Mouse (Mus musculus): Measurements from ENCODE around the gene Abcd3. TPM values are rescaled to one million over a fixed set of nuclear protein-coding genes. Genes with fewer than 3 reads are reported as not detected.
A peak's percentile ranks its signal among the peaks of the same experiment; 100 is the strongest.

Abcd3 gene
- total and polyA plus RNA-seq, 3 experiments, result 14.8 to 61.4 (median 29.9) TPM

DNA sequence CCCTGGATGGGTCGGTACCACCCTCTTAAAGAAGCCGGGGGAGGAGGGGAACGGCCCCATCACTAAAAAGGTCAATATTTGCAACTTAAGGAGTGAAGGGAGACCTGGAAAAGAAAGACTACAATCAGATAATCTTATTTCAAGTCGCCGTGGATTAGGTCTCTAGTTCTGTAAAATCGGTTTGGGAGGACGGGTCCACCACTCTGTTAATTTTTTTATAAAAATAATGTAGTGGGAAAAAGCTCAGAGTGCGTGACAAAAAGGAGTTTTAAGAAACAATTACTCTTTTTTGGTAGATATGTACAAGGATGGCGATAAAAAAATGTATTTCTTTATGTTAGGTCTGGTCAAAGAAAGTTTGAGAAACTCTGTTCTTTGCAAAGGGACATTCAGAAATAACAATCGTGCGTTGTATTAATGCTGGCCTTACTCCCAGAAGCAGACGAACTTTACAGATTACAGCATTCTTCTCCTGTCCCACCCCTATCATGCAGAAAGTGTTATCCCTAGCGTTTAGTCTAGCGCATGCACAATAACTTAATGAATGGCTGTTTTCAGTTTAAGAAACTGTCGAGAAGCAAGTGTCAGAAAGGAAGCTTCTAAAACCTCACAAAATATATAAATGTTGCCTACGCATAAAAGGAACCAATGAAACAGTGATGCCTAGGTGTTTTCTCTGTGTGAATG is 590 bp upstream of the Abcd3 start:
- H3K27me3 ChIP-seq (ENCODE audit: control insufficient read depth in 1 of 2, insufficient read depth in 2 of 2, low read length in 2 of 2), result no peaks in the 10 kb centered on the region
- H3K9ac ChIP-seq (ENCODE audit: control insufficient read depth, low read depth, low read length, poor library complexity, severe bottlenecking), result peak overlapping the region; percentile 92
- H3K79me2 ChIP-seq (ENCODE audit: control insufficient read depth, insufficient read depth, low read length, poor library complexity), result peaks cover 10% of the 10 kb centered on the region
- H3K9me3 ChIP-seq (replicated peaks; ENCODE audit: insufficient read depth, low read length), result no peaks in the 10 kb centered on the region
- H3K4me3 ChIP-seq (ENCODE audit: control insufficient read depth in 1 of 2, insufficient read depth in 1 of 2, low read depth in 2 of 2, low read length in 2 of 2), result peak overlapping the region; percentile 91 to 95
- peaks cover 0 to 14% of the 10 kb centered on the region in 2 experiments; a peak in 2 of 4 replicates for H3K36me3 ChIP-seq (ENCODE audit: control insufficient read depth in 1 of 2, insufficient read depth in 2 of 2, low read length in 2 of 2)
- peak; percentile 79 for DNase-seq (ENCODE audit: low read depth, low spot score)
- TF ChIP-seq NELFE (IDR thresholded peaks at IDR 0.05; ENCODE audit: low read depth, low read length), result no peak
- TF ChIP-seq POLR2A (IDR thresholded peaks at IDR 0.05; ENCODE audit: control insufficient read depth in 1 of 2, insufficient read depth in 1 of 2, low read depth in 1 of 2, low read length in 2 of 2, poor library complexity in 1 of 2), result no peak; a peak in 1 of 4 replicates
- no peak for TF ChIP-seq MEF2A (IDR thresholded peaks at IDR 0.05; ENCODE audit: extremely low read depth, insufficient replicate concordance, low read depth, low read length, poor library complexity, severe bottlenecking)
- 0 out of 2 replicates have a peak, but pooled peaks have one; percentile 21 for TF ChIP-seq GATA1 (IDR thresholded peaks at IDR 0.05; ENCODE audit: low read depth, low read length)
- no peak for TF ChIP-seq E2F4 (IDR thresholded peaks at IDR 0.05; ENCODE audit: borderline replicate concordance, low read depth, low read length)
- TF ChIP-seq MYC (IDR thresholded peaks at IDR 0.05; ENCODE audit: low read depth, low read length), result no peak; the same call in 1 of the 2 replicates
- no peak for TF ChIP-seq SMC3 (IDR thresholded peaks at IDR 0.05; ENCODE audit: low read depth, low read length)
- TF ChIP-seq USF1 (IDR thresholded peaks at IDR 0.05; ENCODE audit: low read depth, low read length), result no peak
- peak; percentile 3 to 46; a peak in 3 of 4 replicates for TF ChIP-seq EP300 (IDR thresholded peaks at IDR 0.05; ENCODE audit: low read depth in 1 of 2, low read length in 2 of 2)
- peak; percentile 62 for TF ChIP-seq NRF1 (IDR thresholded peaks at IDR 0.05; ENCODE audit: insufficient read depth, low read depth, low read length, poor library complexity, severe bottlenecking)
- TF ChIP-seq KAT2A (conservative IDR thresholded peaks at IDR 0.05; ENCODE audit: low read depth, low read length), result no peak
- no peak for TF ChIP-seq MAFK (IDR thresholded peaks at IDR 0.05; ENCODE audit: borderline replicate concordance, low read depth, low read length)
- TF ChIP-seq ELF1 (IDR thresholded peaks at IDR 0.05; ENCODE audit: low read depth, low read length), result no peak
- TF ChIP-seq HCFC1 (IDR thresholded peaks at IDR 0.05; ENCODE audit: low read depth, low read length), result peak; percentile 24
- 0 out of 2 replicates have a peak, but pooled peaks have one; percentile 4 for TF ChIP-seq POLR2AphosphoS2 (IDR thresholded peaks at IDR 0.05; ENCODE audit: low read length)
- TF ChIP-seq ETS1 (IDR thresholded peaks at IDR 0.05; ENCODE audit: low read depth, low read length), result peak; percentile 40; the same call in 1 of the 2 replicates
- no peak for TF ChIP-seq UBTF (IDR thresholded peaks at IDR 0.05; ENCODE audit: borderline replicate concordance, insufficient read depth, low read depth, low read length)
- peak; percentile 39; the same call in 1 of the 2 replicates for TF ChIP-seq MYB (IDR thresholded peaks at IDR 0.05; ENCODE audit: low read depth, low read length)
- TF ChIP-seq ZMIZ1 (IDR thresholded peaks at IDR 0.05; ENCODE audit: low read depth, low read length), result no peak
- TF ChIP-seq TCF12 (IDR thresholded peaks at IDR 0.05; ENCODE audit: low read depth, low read length), result 0 out of 2 replicates have a peak, but pooled peaks have one; percentile 22
- TF ChIP-seq RAD21 (IDR thresholded peaks at IDR 0.05; ENCODE audit: low read depth, low read length), result no peak
- TF ChIP-seq MXI1 (IDR thresholded peaks at IDR 0.05; ENCODE audit: low read depth, low read length), result peak; percentile 55
- no peak for TF ChIP-seq TAL1 (IDR thresholded peaks at IDR 0.05; ENCODE audit: low read length)
- TF ChIP-seq CHD1 (IDR thresholded peaks at IDR 0.05; ENCODE audit: low read depth, low read length), result peak; percentile 96
- no peak for TF ChIP-seq JUND (IDR thresholded peaks at IDR 0.05; ENCODE audit: low read depth, low read length)
- TF ChIP-seq TBP (IDR thresholded peaks at IDR 0.05; ENCODE audit: low read depth, low read length), result peak; percentile 7; the same call in 1 of the 2 replicates
- H3K27ac ChIP-seq (ENCODE audit: control insufficient read depth, low read depth, low read length), result peak overlapping the region; percentile 89
- H3K4me1 ChIP-seq (ENCODE audit: control insufficient read depth in 1 of 2, insufficient read depth in 2 of 2, low read length in 2 of 2), result peaks cover 8 to 19% of the 10 kb centered on the region in 2 experiments

All from MEL (cell line).